Mouse (Mus musculus) adrenal gland, postnatal 25 days (tissue): ENCODE data around the gene Rad51d. TPM values are rescaled to one million over a fixed set of nuclear protein-coding genes. Genes with fewer than 3 reads are reported as not detected.
A peak's percentile ranks its signal among the peaks of the same experiment; 100 is the strongest.

ENCODE experiments used
- DNase-seq: peaks from one replicate; pipeline ENCODE4 v3.0.0; 2021; ENCODE audit warnings: mixed read lengths
- total RNA-seq: library from RNA; stranded (reverse); gene quantifications from 2 replicates; pipeline ENCODE4 v1.2.3, GENCODE M21; 2021

Gene Rad51d
- total RNA-seq, 1 experiment from 2014 or later, result 19.1 TPM

- no peak for DNase-seq
Observed at GRCm38 (mm10) chr11:82891936-82892335, 1.5 kb upstream of the Rad51d start, which contains the start of gene Fndc8. Gene Fndc8, plus strand, starts transcription at chr11:82892124.

- peak; percentile 18 for DNase-seq
Observed at GRCm38 (mm10) chr11:82889524-82890341, 681 bp downstream of the Rad51d start.

GRCm38 (mm10) chr11:82888491-82888946 is 1.9 kb downstream of the Rad51d start:
- DNase-seq, result no peak

- DNase-seq, result no peak
Observed at GRCm38 (mm10) chr11:82886559-82886958, 3.9 kb downstream of the Rad51d start.

- DNase-seq, result no peak
Observed at GRCm38 (mm10) chr11:82883180-82883579, 7.2 kb downstream of the Rad51d start.

GRCm38 (mm10) chr11:82877726-82878344 is 12.6 kb downstream of the Rad51d start:
- no peak for DNase-seq

GRCm38 (mm10) chr11:82875631-82876030 is 14.8 kb downstream of the Rad51d start:
- no peak for DNase-seq

- DNase-seq, result no peak
Observed at GRCm38 (mm10) chr11:82874924-82875323, 15.5 kb downstream of the Rad51d start.

- peak; percentile 98 for DNase-seq
Observed at GRCm38 (mm10) chr11:82871031-82871446, 19.4 kb downstream of the Rad51d start, which contains the start of gene Rffl. Gene Rffl, minus strand, starts transcription at chr11:82871210.

GRCm38 (mm10) chr11:82870173-82871030 is 20.0 kb downstream of the Rad51d start:
- DNase-seq, result peak; percentile 25

GRCm38 (mm10) chr11:82869506-82870172 is 20.8 kb downstream of the Rad51d start:
- DNase-seq, result no peak

- no peak for DNase-seq
Observed at GRCm38 (mm10) chr11:82867956-82868355, 22.5 kb downstream of the Rad51d start.

GRCm38 (mm10) chr11:82866850-82867564 is 23.4 kb downstream of the Rad51d start:
- DNase-seq, result no peak

- DNase-seq, result no peak
Observed at GRCm38 (mm10) chr11:82865957-82866356, 24.5 kb downstream of the Rad51d start.

- DNase-seq, result no peak
Observed at GRCm38 (mm10) chr11:82863488-82863931, 26.9 kb downstream of the Rad51d start.

- DNase-seq, result no peak
Observed at GRCm38 (mm10) chr11:82863059-82863458, 27.4 kb downstream of the Rad51d start.

- no peak for DNase-seq
Observed at GRCm38 (mm10) chr11:82862638-82863037, 27.8 kb downstream of the Rad51d start.

GRCm38 (mm10) chr11:82861558-82861957 is 28.9 kb downstream of the Rad51d start:
- no peak for DNase-seq

GRCm38 (mm10) chr11:82860759-82861158 is 29.7 kb downstream of the Rad51d start:
- no peak for DNase-seq

- no peak for DNase-seq
Observed at GRCm38 (mm10) chr11:82857307-82857848, 33.0 kb downstream of the Rad51d start.

- no peak for DNase-seq
Observed at GRCm38 (mm10) chr11:82856032-82856431, 34.4 kb downstream of the Rad51d start.
